Mouse (Mus musculus): ENCODE results near the gene Cep131. TPM values are rescaled to one million over a fixed set of nuclear protein-coding genes. Genes with fewer than 3 reads are reported as not detected.

Cep131 gene
- polyA plus RNA-seq, 1 experiment from 2014 or later = 24.2 TPM

GRCm38 (mm10) chr11:120103431-120103997 is 16.9 kb upstream of the Cep131 start:
- no peaks in the 10 kb centered on the region for H3K27me3 ChIP-seq (replicated peaks; ENCODE audit: control insufficient read depth, insufficient read depth, low read length)
- no peak overlapping the region for H3K9ac ChIP-seq (ENCODE audit: low read depth, low read length)
- H3K9me3 ChIP-seq (ENCODE audit: control insufficient read depth, low read length) = no peaks in the 10 kb centered on the region
- peaks cover 15% of the 10 kb centered on the region; the same call in 1 of the 2 replicates for H3K36me3 ChIP-seq (ENCODE audit: control insufficient read depth, insufficient read depth, low read length)
- no peak overlapping the region for H3K4me2 ChIP-seq (ENCODE audit: low read length)
- H3K27ac ChIP-seq (ENCODE audit: low read depth, low read length) = no peak overlapping the region
- no peak overlapping the region for H3K4me3 ChIP-seq (ENCODE audit: low read length)
- ATAC-seq = no peak
- 93% methylated on average over 3 of the region's 3 CpGs for WGBS
- peaks cover 15% of the 10 kb centered on the region for H3K4me1 ChIP-seq (ENCODE audit: control insufficient read depth, insufficient read depth, low read depth, low read length)

GRCm38 (mm10) chr11:120101036-120101435 is 14.4 kb upstream of the Cep131 start:
- 0% methylated on average over 3 of the region's 3 CpGs for WGBS
- Histone ChIP-seq H3K9ac (ENCODE audit: low read depth, low read length) (no peak overlapping the region; the same call in 1 of the 2 replicates), H3K4me1 (ENCODE audit: control insufficient read depth, insufficient read depth, low read depth, low read length) (peaks cover 23% of the 10 kb centered on the region)

GRCm38 (mm10) chr11:120098588-120099511 is 12.2 kb upstream of the Cep131 start, which contains the start of the genes Tepsin and Ndufaf8:
Gene Tepsin (minus strand): TSS chr11:120098731.
Gene Ndufaf8 (plus strand): TSS chr11:120098928.
- peak within 1 kb of the TSS; percentile 65 for H3K4me3 ChIP-seq (ENCODE audit: low read length)

More at GRCm38 (mm10) chr11:120101036-120101435, 14.4 kb upstream of the Cep131 start:
- Histone ChIP-seq H3K27me3 (replicated peaks; ENCODE audit: control insufficient read depth, insufficient read depth, low read length) (no peaks in the 10 kb centered on the region), H3K36me3 (ENCODE audit: control insufficient read depth, insufficient read depth, low read length) (peaks cover 16% of the 10 kb centered on the region; the same call in 1 of the 2 replicates), H3K4me2 (ENCODE audit: low read length) (no peak overlapping the region), H3K27ac (ENCODE audit: low read depth, low read length) (peak overlapping the region; percentile 71), H3K4me3 (ENCODE audit: low read length) (no peak overlapping the region), H3K9me3 (ENCODE audit: control insufficient read depth, low read length) (no peaks in the 10 kb centered on the region)
- ATAC-seq = no peak

DNA sequence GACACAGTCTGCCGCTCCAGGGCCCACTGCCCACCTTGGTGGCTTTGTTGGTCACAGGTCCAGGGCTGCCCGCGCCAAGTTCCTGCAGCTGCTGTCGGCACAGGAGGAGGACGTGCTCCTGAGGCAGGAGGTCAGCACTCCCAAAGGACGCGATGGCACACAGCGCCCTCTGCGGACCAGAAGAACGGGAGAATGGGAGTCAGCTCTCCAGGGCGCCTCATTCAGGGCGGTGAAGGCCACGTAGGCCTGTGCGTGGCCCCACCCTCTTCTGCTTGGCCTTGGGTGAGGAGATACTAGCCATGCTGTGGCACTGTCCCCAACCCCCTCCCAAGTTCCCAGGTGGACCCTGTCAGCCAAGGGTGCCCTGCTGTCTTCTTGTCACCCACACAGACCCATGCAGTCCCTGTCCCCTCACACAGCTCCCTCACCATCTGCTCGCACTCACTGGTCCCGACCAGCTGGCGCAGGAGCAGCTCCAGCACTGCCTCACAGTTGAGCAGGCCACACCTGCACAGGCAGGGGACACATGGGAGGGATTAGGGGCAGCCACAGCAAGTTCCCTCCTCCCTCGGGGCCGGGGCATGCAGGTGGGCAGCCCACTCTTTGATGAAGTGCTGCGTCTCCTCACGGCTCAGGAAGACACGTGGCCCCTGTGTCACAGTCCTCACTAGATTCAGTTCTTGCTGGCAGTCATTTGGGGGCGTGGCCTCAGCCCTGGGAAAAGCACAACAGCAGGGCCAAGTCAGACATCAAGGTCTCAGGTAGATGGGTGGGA is 6.4 kb upstream of the Cep131 start:
- Histone ChIP-seq H3K9me3 (ENCODE audit: control insufficient read depth, low read length) (no peaks in the 10 kb centered on the region), H3K4me2 (ENCODE audit: low read length) (no peak overlapping the region), H3K36me3 (ENCODE audit: control insufficient read depth, insufficient read depth, low read length) (peaks cover 38% of the 10 kb centered on the region), H3K27ac (ENCODE audit: low read depth, low read length) (no peak overlapping the region), H3K9ac (ENCODE audit: low read depth, low read length) (no peak overlapping the region), H3K4me1 (ENCODE audit: control insufficient read depth, insufficient read depth, low read depth, low read length) (peaks cover 7% of the 10 kb centered on the region), H3K4me3 (ENCODE audit: low read length) (no peak overlapping the region), H3K27me3 (replicated peaks; ENCODE audit: control insufficient read depth, insufficient read depth, low read length) (no peaks in the 10 kb centered on the region)
- ATAC-seq = no peak
- WGBS = 79% methylated on average over 23 of the region's 23 CpGs

More at GRCm38 (mm10) chr11:120098588-120099511, 12.2 kb upstream of the Cep131 start, which contains the start of the genes Tepsin and Ndufaf8:
- no peaks in the 10 kb centered on the region for H3K27me3 ChIP-seq (replicated peaks; ENCODE audit: control insufficient read depth, insufficient read depth, low read length)
- peak within 1 kb of the TSS; percentile 88 for H3K9ac ChIP-seq (ENCODE audit: low read depth, low read length)
- peak within 1 kb of the TSS; percentile 94 for H3K27ac ChIP-seq (ENCODE audit: low read depth, low read length)
- no peaks in the 10 kb centered on the region for H3K9me3 ChIP-seq (ENCODE audit: control insufficient read depth, low read length)
- peak; percentile 98 for ATAC-seq
- H3K4me1 ChIP-seq (ENCODE audit: control insufficient read depth, insufficient read depth, low read depth, low read length) = peaks cover 23% of the 10 kb centered on the region
- H3K36me3 ChIP-seq (ENCODE audit: control insufficient read depth, insufficient read depth, low read length) = peaks cover 12% of the 10 kb centered on the region
- H3K4me2 ChIP-seq (ENCODE audit: low read length) = peak within 1 kb of the TSS; percentile 88
- WGBS = under 1% methylated on average over 76 of the region's 77 CpGs

DNA sequence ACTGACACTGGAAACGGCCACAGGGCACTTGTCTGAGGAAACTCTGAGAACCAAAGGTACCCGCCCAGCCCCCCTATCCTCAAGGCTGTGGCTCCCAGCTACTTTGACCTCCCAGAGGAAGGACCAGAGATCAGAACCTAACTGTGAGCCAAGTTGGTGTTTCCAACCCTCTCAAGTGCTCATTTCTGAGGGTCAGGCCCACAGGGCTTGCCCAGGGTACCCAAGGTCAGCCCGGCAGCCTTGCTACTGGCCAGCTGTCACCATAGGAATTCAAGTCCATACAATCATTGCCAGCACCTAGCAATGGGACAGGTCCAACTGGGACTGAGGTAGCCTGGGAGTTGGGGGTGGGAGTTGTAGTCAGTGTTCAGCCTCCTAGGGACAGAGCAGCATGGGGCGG is 4.0 kb upstream of the Cep131 start:
- Histone ChIP-seq H3K36me3 (ENCODE audit: control insufficient read depth, insufficient read depth, low read length) (peaks cover 35% of the 10 kb centered on the region), H3K9me3 (ENCODE audit: control insufficient read depth, low read length) (no peaks in the 10 kb centered on the region), H3K27ac (ENCODE audit: low read depth, low read length) (no peak overlapping the region), H3K9ac (ENCODE audit: low read depth, low read length) (no peak overlapping the region), H3K27me3 (replicated peaks; ENCODE audit: control insufficient read depth, insufficient read depth, low read length) (no peaks in the 10 kb centered on the region), H3K4me2 (ENCODE audit: low read length) (no peak overlapping the region), H3K4me3 (ENCODE audit: low read length) (no peak overlapping the region), H3K4me1 (ENCODE audit: control insufficient read depth, insufficient read depth, low read depth, low read length) (peaks cover 8% of the 10 kb centered on the region)
- WGBS = 89% methylated on average over 4 of the region's 4 CpGs
- ATAC-seq = no peak

- peak overlapping the region; percentile 88 for H3K27ac ChIP-seq (ENCODE audit: low read depth, low read length)
- peaks cover 14% of the 10 kb centered on the region for H3K4me1 ChIP-seq (ENCODE audit: control insufficient read depth, insufficient read depth, low read depth, low read length)
- H3K4me3 ChIP-seq (ENCODE audit: low read length) = peak overlapping the region; percentile 95
- H3K4me2 ChIP-seq (ENCODE audit: low read length) = peak overlapping the region; percentile 95
- peak; percentile 6; the same call in 1 of the 2 replicates for ATAC-seq
- WGBS = under 1% methylated on average over 24 of the region's 25 CpGs
- no peaks in the 10 kb centered on the region for H3K27me3 ChIP-seq (replicated peaks; ENCODE audit: control insufficient read depth, insufficient read depth, low read length)
- peaks cover 14% of the 10 kb centered on the region for H3K36me3 ChIP-seq (ENCODE audit: control insufficient read depth, insufficient read depth, low read length)
- peak overlapping the region; percentile 99 for H3K9ac ChIP-seq (ENCODE audit: low read depth, low read length)
- H3K9me3 ChIP-seq (ENCODE audit: control insufficient read depth, low read length) = no peaks in the 10 kb centered on the region
Measured at GRCm38 (mm10) chr11:120085891-120086627, 568 bp downstream of the Cep131 start.

- Histone ChIP-seq H3K27me3 (replicated peaks; ENCODE audit: control insufficient read depth, insufficient read depth, low read length) (no peaks in the 10 kb centered on the region), H3K27ac (ENCODE audit: low read depth, low read length) (no peak overlapping the region), H3K36me3 (ENCODE audit: control insufficient read depth, insufficient read depth, low read length) (peaks cover 38% of the 10 kb centered on the region), H3K9ac (ENCODE audit: low read depth, low read length) (no peak overlapping the region), H3K4me3 (ENCODE audit: low read length) (no peak overlapping the region), H3K4me2 (ENCODE audit: low read length) (no peak overlapping the region), H3K4me1 (ENCODE audit: control insufficient read depth, insufficient read depth, low read depth, low read length) (peaks cover 2% of the 10 kb centered on the region), H3K9me3 (ENCODE audit: control insufficient read depth, low read length) (no peaks in the 10 kb centered on the region)
- 92% methylated on average over 6 of the region's 6 CpGs for WGBS
- ATAC-seq = no peak
Measured at GRCm38 (mm10) chr11:120080282-120080681, 6.3 kb downstream of the Cep131 start.

DNA sequence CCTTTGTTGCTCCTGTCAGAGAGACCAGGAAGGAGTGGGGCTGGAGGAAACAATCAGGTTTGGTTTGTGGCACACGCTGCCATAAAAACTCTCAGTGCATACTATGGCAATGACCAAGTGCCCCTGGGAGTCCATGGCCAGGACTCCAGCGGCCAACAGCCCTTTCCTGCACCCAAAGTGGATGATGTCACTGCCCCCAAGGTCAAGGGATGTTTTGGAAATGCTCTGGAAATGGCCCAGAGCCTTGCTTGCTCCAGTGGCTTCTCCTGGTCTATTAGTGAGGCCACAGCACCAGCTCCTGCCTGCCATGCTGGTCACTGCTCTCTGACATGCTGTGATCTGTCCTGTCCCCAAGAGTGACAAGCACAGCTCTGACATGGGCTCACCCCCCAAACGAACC is 10.4 kb downstream of the Cep131 start:
- H3K36me3 ChIP-seq (ENCODE audit: control insufficient read depth, insufficient read depth, low read length) = peaks cover 49% of the 10 kb centered on the region
- H3K27ac ChIP-seq (ENCODE audit: low read depth, low read length) = no peak overlapping the region

More for the DNA sequence above, 10.4 kb downstream of the Cep131 start:
- ATAC-seq = no peak
- Histone ChIP-seq H3K4me3 (ENCODE audit: low read length) (no peak overlapping the region), H3K4me2 (ENCODE audit: low read length) (no peak overlapping the region), H3K4me1 (ENCODE audit: control insufficient read depth, insufficient read depth, low read depth, low read length) (no peaks in the 10 kb centered on the region), H3K9ac (ENCODE audit: low read depth, low read length) (no peak overlapping the region), H3K9me3 (ENCODE audit: control insufficient read depth, low read length) (no peaks in the 10 kb centered on the region), H3K27me3 (replicated peaks; ENCODE audit: control insufficient read depth, insufficient read depth, low read length) (no peaks in the 10 kb centered on the region)
- WGBS = 85% methylated on average over 3 of the region's 3 CpGs

Measured in hindbrain, embryonic 16.5 days (tissue).